Mouse (Mus musculus): ENCODE measurements around the gene Tex14. TPM values are rescaled to one million over a fixed set of nuclear protein-coding genes. Genes with fewer than 3 reads are reported as not detected.
A peak's percentile ranks its signal among the peaks of the same experiment; 100 is the strongest.
"Not testable (repeated sequence)": the region's sequence is repeated elsewhere in the genome, so short reads cannot be mapped to it uniquely, and the experiment has no call there.

Tex14 gene
- polyA plus RNA-seq, 1 experiment: 0.39 TPM

- WGBS: 28% methylated on average over 6 of the region's 6 CpGs
- Histone ChIP-seq H3K4me1 (ENCODE audit: control insufficient read depth, insufficient read depth, low read length) (peaks cover 4% of the 10 kb centered on the region), H3K4me3 (replicated peaks; ENCODE audit: extremely low read depth, low read depth, low read length) (no peak overlapping the region)
- no peak for TF ChIP-seq CTCF (IDR thresholded peaks at IDR 0.05; ENCODE audit: insufficient read depth, low read length)
- TF ChIP-seq POLR2A (IDR thresholded peaks at IDR 0.05; ENCODE audit: borderline replicate concordance, extremely low read depth, low read depth, low read length): no peak
- no peak for DNase-seq
Measured at GRCm38 (mm10) chr11:87423551-87424325, 18.9 kb downstream of the Tex14 start.

- Histone ChIP-seq H3K4me1 (ENCODE audit: control insufficient read depth, insufficient read depth, low read length) (peaks cover 4% of the 10 kb centered on the region), H3K4me3 (replicated peaks; ENCODE audit: extremely low read depth, low read depth, low read length) (peak overlapping the region; percentile 43)
- TF ChIP-seq CTCF (IDR thresholded peaks at IDR 0.05; ENCODE audit: insufficient read depth, low read length): no peak
- no peak for TF ChIP-seq POLR2A (IDR thresholded peaks at IDR 0.05; ENCODE audit: borderline replicate concordance, extremely low read depth, low read depth, low read length)
- no peak for DNase-seq
- under 1% methylated on average over 7 of the region's 7 CpGs for WGBS
Measured at GRCm38 (mm10) chr11:87426121-87426449, 21.2 kb downstream of the Tex14 start.

- peak; percentile 100 for TF ChIP-seq POLR2A (IDR thresholded peaks at IDR 0.05; ENCODE audit: borderline replicate concordance, extremely low read depth, low read depth, low read length)
- H3K4me3 ChIP-seq (replicated peaks; ENCODE audit: extremely low read depth, low read depth, low read length): peak overlapping the region; percentile 43
- H3K4me1 ChIP-seq (ENCODE audit: control insufficient read depth, insufficient read depth, low read length): not testable (repeated sequence)
- peak; percentile 72 for DNase-seq
- 2% methylated on average over 24 of the region's 24 CpGs for WGBS
Measured at GRCm38 (mm10) chr11:87426450-87427250, 21.8 kb downstream of the Tex14 start.

GRCm38 (mm10) chr11:87427273-87428050 lies 22.6 kb downstream of the Tex14 start:
- 39% methylated on average over 1 of the region's 1 CpGs for WGBS
- H3K4me3 ChIP-seq (replicated peaks; ENCODE audit: extremely low read depth, low read depth, low read length): no peak overlapping the region

GRCm38 (mm10) chr11:87428051-87428673 lies 23.3 kb downstream of the Tex14 start:
- Histone ChIP-seq H3K4me1 (ENCODE audit: control insufficient read depth, insufficient read depth, low read length) (no peaks in the 10 kb centered on the region; the same call in 1 of the 2 replicates), H3K4me3 (replicated peaks; ENCODE audit: extremely low read depth, low read depth, low read length) (no peak overlapping the region)
- no peak for DNase-seq
- 53% methylated on average over 2 of the region's 2 CpGs for WGBS
- TF ChIP-seq POLR2A (IDR thresholded peaks at IDR 0.05; ENCODE audit: borderline replicate concordance, extremely low read depth, low read depth, low read length) (no peak), CTCF (IDR thresholded peaks at IDR 0.05; ENCODE audit: insufficient read depth, low read length) (no peak)

More at GRCm38 (mm10) chr11:87427273-87428050, 22.6 kb downstream of the Tex14 start:
- H3K4me1 ChIP-seq (ENCODE audit: control insufficient read depth, insufficient read depth, low read length): no peaks in the 10 kb centered on the region; the same call in 1 of the 2 replicates
- TF ChIP-seq POLR2A (IDR thresholded peaks at IDR 0.05; ENCODE audit: borderline replicate concordance, extremely low read depth, low read depth, low read length): no peak
- no peak for DNase-seq

- no peaks in the 10 kb centered on the region; the same call in 1 of the 2 replicates for H3K4me1 ChIP-seq (ENCODE audit: control insufficient read depth, insufficient read depth, low read length)
- 81% methylated on average over 4 of the region's 4 CpGs for WGBS
- DNase-seq: no peak
- no peak for TF ChIP-seq CTCF (IDR thresholded peaks at IDR 0.05; ENCODE audit: insufficient read depth, low read length)
- TF ChIP-seq POLR2A (IDR thresholded peaks at IDR 0.05; ENCODE audit: borderline replicate concordance, extremely low read depth, low read depth, low read length): no peak
- H3K4me3 ChIP-seq (replicated peaks; ENCODE audit: extremely low read depth, low read depth, low read length): no peak overlapping the region
Measured at GRCm38 (mm10) chr11:87429363-87429762, 24.5 kb downstream of the Tex14 start.

GRCm38 (mm10) chr11:87430374-87430773 lies 25.5 kb downstream of the Tex14 start:
- TF ChIP-seq CTCF (IDR thresholded peaks at IDR 0.05; ENCODE audit: insufficient read depth, low read length) (no peak), POLR2A (IDR thresholded peaks at IDR 0.05; ENCODE audit: borderline replicate concordance, extremely low read depth, low read depth, low read length) (no peak)
- WGBS: 57% methylated on average over 2 of the region's 2 CpGs
- no peak overlapping the region for H3K4me3 ChIP-seq (replicated peaks; ENCODE audit: extremely low read depth, low read depth, low read length)
- no peaks in the 10 kb centered on the region; the same call in 1 of the 2 replicates for H3K4me1 ChIP-seq (ENCODE audit: control insufficient read depth, insufficient read depth, low read length)
- no peak for DNase-seq

GRCm38 (mm10) chr11:87431813-87432212 lies 26.9 kb downstream of the Tex14 start:
- not testable (repeated sequence) for DNase-seq; H3K4me3 ChIP-seq (replicated peaks; ENCODE audit: extremely low read depth, low read depth, low read length); H3K4me1 ChIP-seq (ENCODE audit: control insufficient read depth, insufficient read depth, low read length)
- WGBS: 90% methylated on average over 8 of the region's 8 CpGs

GRCm38 (mm10) chr11:87432447-87432846 lies 27.6 kb downstream of the Tex14 start:
- TF ChIP-seq POLR2A (IDR thresholded peaks at IDR 0.05; ENCODE audit: borderline replicate concordance, extremely low read depth, low read depth, low read length) (no peak), CTCF (IDR thresholded peaks at IDR 0.05; ENCODE audit: insufficient read depth, low read length) (no peak)
- Histone ChIP-seq H3K4me3 (replicated peaks; ENCODE audit: extremely low read depth, low read depth, low read length) (no peak overlapping the region), H3K4me1 (ENCODE audit: control insufficient read depth, insufficient read depth, low read length) (no peaks in the 10 kb centered on the region)
- 79% methylated on average over 1 of the region's 1 CpGs for WGBS
- DNase-seq: no peak
